Mouse (Mus musculus): ENCODE measurements around the gene Pcdh15. TPM values are rescaled to one million over a fixed set of nuclear protein-coding genes. Genes with fewer than 3 reads are reported as not detected.
A peak's percentile ranks its signal among the peaks of the same experiment; 100 is the strongest.

Pcdh15 gene
- polyA plus RNA-seq, 2 experiments, result 1.0 TPM

GRCm38 (mm10) chr10:73097176-73097575 lies 2.0 kb upstream of the Pcdh15 start:
- peak overlapping the region; percentile 51 for H3K4me2 ChIP-seq (replicated peaks; ENCODE audit: low read depth, low read length, severe bottlenecking)
- H3K9me3 ChIP-seq (ENCODE audit: control insufficient read depth, low read length), result no peaks in the 10 kb centered on the region
- 6% methylated on average over 7 of the region's 7 CpGs for WGBS
- TF ChIP-seq POLR2A (IDR thresholded peaks at IDR 0.05; ENCODE audit: borderline replicate concordance, extremely low read depth, insufficient read depth, insufficient read length), result no peak
- H3K27ac ChIP-seq (replicated peaks; ENCODE audit: low read depth, low read length), result no peak overlapping the region
- peak overlapping the region; percentile 35 for H3K4me3 ChIP-seq (replicated peaks; ENCODE audit: low read length)
- peaks cover 51% of the 10 kb centered on the region for H3K27me3 ChIP-seq (ENCODE audit: control insufficient read depth, insufficient read depth, low read length)
- ATAC-seq (ENCODE audit: low FRiP score, low read depth) (no peak), DNase-seq (ENCODE audit: low spot score) (no peak)
- peaks cover 6% of the 10 kb centered on the region; the same call in 1 of the 2 replicates for H3K4me1 ChIP-seq (ENCODE audit: control insufficient read depth, insufficient read depth, low read length)
- H3K36me3 ChIP-seq (ENCODE audit: control insufficient read depth, insufficient read depth, low read length), result no peaks in the 10 kb centered on the region
- H3K9ac ChIP-seq (ENCODE audit: low read depth, low read length, severe bottlenecking), result no peak overlapping the region

GRCm38 (mm10) chr10:73097979-73098378 lies 1.2 kb upstream of the Pcdh15 start:
- DNase-seq (ENCODE audit: low spot score), result peak; percentile 68
- no peaks in the 10 kb centered on the region for H3K36me3 ChIP-seq (ENCODE audit: control insufficient read depth, insufficient read depth, low read length)
- peak overlapping the region; percentile 47 for H3K4me2 ChIP-seq (replicated peaks; ENCODE audit: low read depth, low read length, severe bottlenecking)
- peak; percentile 42; the same call in 1 of the 2 replicates for ATAC-seq (ENCODE audit: low FRiP score, low read depth)
- H3K27me3 ChIP-seq (ENCODE audit: control insufficient read depth, insufficient read depth, low read length), result peaks cover 51% of the 10 kb centered on the region
- TF ChIP-seq POLR2A (IDR thresholded peaks at IDR 0.05; ENCODE audit: borderline replicate concordance, extremely low read depth, insufficient read depth, insufficient read length), result no peak
- peak overlapping the region; percentile 24 for H3K4me3 ChIP-seq (replicated peaks; ENCODE audit: low read length)
- 1% methylated on average over 17 of the region's 17 CpGs for WGBS
- H3K9ac ChIP-seq (ENCODE audit: low read depth, low read length, severe bottlenecking), result no peak overlapping the region
- H3K4me1 ChIP-seq (ENCODE audit: control insufficient read depth, insufficient read depth, low read length), result peaks cover 6% of the 10 kb centered on the region; the same call in 1 of the 2 replicates
- no peaks in the 10 kb centered on the region for H3K9me3 ChIP-seq (ENCODE audit: control insufficient read depth, low read length)
- H3K27ac ChIP-seq (replicated peaks; ENCODE audit: low read depth, low read length), result no peak overlapping the region

GRCm38 (mm10) chr10:73099846-73100241 lies 702 bp downstream of the Pcdh15 start:
- no peaks in the 10 kb centered on the region for H3K36me3 ChIP-seq (ENCODE audit: control insufficient read depth, insufficient read depth, low read length)
- H3K9me3 ChIP-seq (ENCODE audit: control insufficient read depth, low read length), result no peaks in the 10 kb centered on the region
- peak; percentile 66; the same call in 1 of the 2 replicates for ATAC-seq (ENCODE audit: low FRiP score, low read depth)
- H3K4me2 ChIP-seq (replicated peaks; ENCODE audit: low read depth, low read length, severe bottlenecking), result peak overlapping the region; percentile 98
- no peak for DNase-seq (ENCODE audit: low spot score)
- WGBS, result 1% methylated on average over 36 of the region's 37 CpGs
- peak overlapping the region; percentile 57 for H3K4me3 ChIP-seq (replicated peaks; ENCODE audit: low read length)
- TF ChIP-seq POLR2A (IDR thresholded peaks at IDR 0.05; ENCODE audit: borderline replicate concordance, extremely low read depth, insufficient read depth, insufficient read length), result no peak
- H3K9ac ChIP-seq (ENCODE audit: low read depth, low read length, severe bottlenecking), result peak overlapping the region; percentile 54
- H3K4me1 ChIP-seq (ENCODE audit: control insufficient read depth, insufficient read depth, low read length), result peaks cover 6% of the 10 kb centered on the region; the same call in 1 of the 2 replicates
- peaks cover 51% of the 10 kb centered on the region for H3K27me3 ChIP-seq (ENCODE audit: control insufficient read depth, insufficient read depth, low read length)
- H3K27ac ChIP-seq (replicated peaks; ENCODE audit: low read depth, low read length), result no peak overlapping the region

GRCm38 (mm10) chr10:73103383-73103994 lies 4.3 kb downstream of the Pcdh15 start:
- WGBS, result 74% methylated on average over 13 of the region's 13 CpGs
- Histone ChIP-seq H3K9me3 (ENCODE audit: control insufficient read depth, low read length) (no peaks in the 10 kb centered on the region), H3K27me3 (ENCODE audit: control insufficient read depth, insufficient read depth, low read length) (peaks cover 33% of the 10 kb centered on the region), H3K4me2 (replicated peaks; ENCODE audit: low read depth, low read length, severe bottlenecking) (no peak overlapping the region), H3K9ac (ENCODE audit: low read depth, low read length, severe bottlenecking) (no peak overlapping the region), H3K4me3 (replicated peaks; ENCODE audit: low read length) (no peak overlapping the region), H3K4me1 (ENCODE audit: control insufficient read depth, insufficient read depth, low read length) (no peaks in the 10 kb centered on the region), H3K36me3 (ENCODE audit: control insufficient read depth, insufficient read depth, low read length) (no peaks in the 10 kb centered on the region), H3K27ac (replicated peaks; ENCODE audit: low read depth, low read length) (no peak overlapping the region)
- no peak for TF ChIP-seq POLR2A (IDR thresholded peaks at IDR 0.05; ENCODE audit: borderline replicate concordance, extremely low read depth, insufficient read depth, insufficient read length)
- no peak for ATAC-seq (ENCODE audit: low FRiP score, low read depth)
- DNase-seq (ENCODE audit: low spot score), result no peak

GRCm38 (mm10) chr10:73105893-73106292 lies 6.8 kb downstream of the Pcdh15 start:
- Histone ChIP-seq H3K4me2 (replicated peaks; ENCODE audit: low read depth, low read length, severe bottlenecking) (no peak overlapping the region), H3K36me3 (ENCODE audit: control insufficient read depth, insufficient read depth, low read length) (no peaks in the 10 kb centered on the region), H3K27me3 (ENCODE audit: control insufficient read depth, insufficient read depth, low read length) (peaks cover 9% of the 10 kb centered on the region; the same call in 1 of the 2 replicates), H3K27ac (replicated peaks; ENCODE audit: low read depth, low read length) (no peak overlapping the region), H3K9me3 (ENCODE audit: control insufficient read depth, low read length) (no peaks in the 10 kb centered on the region), H3K9ac (ENCODE audit: low read depth, low read length, severe bottlenecking) (no peak overlapping the region), H3K4me1 (ENCODE audit: control insufficient read depth, insufficient read depth, low read length) (no peaks in the 10 kb centered on the region), H3K4me3 (replicated peaks; ENCODE audit: low read length) (no peak overlapping the region)
- TF ChIP-seq POLR2A (IDR thresholded peaks at IDR 0.05; ENCODE audit: borderline replicate concordance, extremely low read depth, insufficient read depth, insufficient read length), result no peak
- ATAC-seq (ENCODE audit: low FRiP score, low read depth) (no peak), DNase-seq (ENCODE audit: low spot score) (no peak)
- WGBS, result 41% methylated on average over 2 of the region's 2 CpGs

All from limb, embryonic 14.5 days (tissue).